Comparison of ENCODE assay signal across 8 mouse cellular contexts in the genomic region with DNA sequence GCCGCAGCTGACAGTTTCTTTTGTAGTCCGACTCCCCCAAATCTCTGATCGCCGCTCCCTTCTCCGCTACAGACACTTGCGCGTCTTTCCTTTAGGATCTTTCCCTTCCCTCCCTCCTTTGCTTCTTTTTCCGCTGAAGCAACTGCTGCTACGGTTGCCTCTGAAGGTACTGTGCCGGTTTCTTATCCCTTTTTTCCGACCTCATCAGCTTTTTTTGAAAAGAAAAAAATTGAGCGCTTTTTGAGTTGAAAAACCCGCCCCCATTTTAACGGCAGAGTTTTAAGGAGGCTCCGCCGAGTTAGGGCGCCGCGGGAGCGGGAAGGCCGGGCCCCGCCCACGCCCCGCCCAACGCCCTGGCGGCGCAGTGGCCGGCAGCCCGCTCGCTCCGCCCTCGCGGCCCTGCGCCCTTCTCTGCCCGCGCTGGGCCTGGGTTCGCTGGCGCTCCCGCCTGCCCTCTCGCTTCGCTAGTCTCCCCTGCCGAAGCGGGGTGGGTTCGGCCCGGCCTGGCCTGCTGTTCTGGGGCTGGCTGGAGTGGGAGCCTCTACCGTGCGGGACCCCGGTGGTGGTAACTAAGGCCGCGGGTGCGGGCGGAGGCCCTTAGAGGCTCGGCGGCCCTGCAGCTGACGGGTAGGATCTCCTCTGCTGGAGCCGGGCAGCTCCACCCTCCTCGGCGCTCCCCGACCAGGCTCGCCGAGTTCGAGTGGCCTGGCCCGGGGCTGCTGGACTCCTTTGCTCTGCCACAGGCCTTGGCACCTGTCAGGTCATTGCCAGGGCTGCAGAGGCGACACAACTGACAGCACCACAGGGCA. TPM values are rescaled to one million over a fixed set of nuclear protein-coding genes. Genes with fewer than 3 reads are reported as not detected.
DNase-seq lines count a peak whose midpoint lies in the region; ATAC-seq and TF ChIP-seq lines count a peak whose summit lies in the region.

Gene Cdkn2c, minus strand, starts transcription at position 729 of the 809 bp plus-strand sequence.

- peak within 1 kb of the TSS; percentile 91 for H3K4me2 ChIP-seq in forebrain, embryonic 13.5 days
- peak within 1 kb of the TSS; percentile 91 for H3K4me2 ChIP-seq in neural tube, embryonic 15.5 days

- H3K9ac ChIP-seq in forebrain, embryonic 13.5 days, result peak within 1 kb of the TSS; percentile 87
- peak within 1 kb of the TSS; percentile 61 for H3K9ac ChIP-seq in neural tube, embryonic 15.5 days (replicated peaks)

- H3K9me3 ChIP-seq in E14TG2a.4 (ENCODE audit: low read length), result peaks cover 17% of the 10 kb centered on the region
- no peaks in the 10 kb centered on the region for H3K9me3 ChIP-seq in forebrain, embryonic 13.5 days (replicated peaks)
- H3K9me3 ChIP-seq in neural tube, embryonic 15.5 days (replicated peaks), result no peaks in the 10 kb centered on the region

- ATAC-seq in forebrain, embryonic 13.5 days, result peak; percentile 94
- peak; percentile 90 for ATAC-seq in neural tube, embryonic 15.5 days (ENCODE audit: low FRiP score)

- no peak for TF ChIP-seq CTCF in E14TG2a.4 (conservative IDR thresholded peaks at IDR 0.05; ENCODE audit: low read length)
- TF ChIP-seq CTCF in lung, adult 2 months (IDR thresholded peaks at IDR 0.05; ENCODE audit: insufficient read depth, low read length), result no peak

- intact Hi-C loops in heart, postnatal 10 days (cut with DNase I), result loop anchor here (1.0 to 5.0 kb wide), 2 partner anchors 10 to 189 kb away; partner anchors contain the start of gene Faf1

- peaks cover 4% of the 10 kb centered on the region; the same call in 1 of the 2 replicates for H3K4me1 ChIP-seq in E14TG2a.4 (replicated peaks; ENCODE audit: low read depth, low read length)
- peaks cover 31% of the 10 kb centered on the region for H3K4me1 ChIP-seq in forebrain, embryonic 13.5 days
- H3K4me1 ChIP-seq in lung, adult 2 months (ENCODE audit: control insufficient read depth, insufficient read depth, low read length), result peaks cover 3% of the 10 kb centered on the region
- peaks cover 23% of the 10 kb centered on the region for H3K4me1 ChIP-seq in neural tube, embryonic 15.5 days

- H3K4me3 ChIP-seq in E14TG2a.4 (replicated peaks; ENCODE audit: low read length), result peak within 1 kb of the TSS; percentile 87
- H3K4me3 ChIP-seq in forebrain, embryonic 13.5 days, result peak within 1 kb of the TSS; percentile 77
- peak within 1 kb of the TSS; percentile 89 for H3K4me3 ChIP-seq in lung, adult 2 months (replicated peaks; ENCODE audit: extremely low read depth, low read depth, low read length)
- H3K4me3 ChIP-seq in neural tube, embryonic 15.5 days (replicated peaks), result peak within 1 kb of the TSS; percentile 55

- under 1% methylated on average over 64 of the region's 64 CpGs for WGBS in forebrain, embryonic 13.5 days
- under 1% methylated on average over 64 of the region's 64 CpGs for WGBS in large intestine, adult 2 months
- under 1% methylated on average over 64 of the region's 64 CpGs for WGBS in lung, adult 2 months
- WGBS in neural tube, embryonic 15.5 days, result 4% methylated on average over 61 of the region's 64 CpGs

- TF ChIP-seq POLR2A in lung, adult 2 months (IDR thresholded peaks at IDR 0.05; ENCODE audit: borderline replicate concordance, extremely low read depth, low read depth, low read length), result peak; percentile 91

- peak within 1 kb of the TSS; percentile 74 for H3K27ac ChIP-seq in forebrain, embryonic 13.5 days
- peak within 1 kb of the TSS; percentile 81 for H3K27ac ChIP-seq in neural tube, embryonic 15.5 days (replicated peaks)

- peaks cover 40% of the 10 kb centered on the region for H3K27me3 ChIP-seq in E14TG2a.4 (ENCODE audit: insufficient read depth, low read length)
- peaks cover 15% of the 10 kb centered on the region for H3K27me3 ChIP-seq in forebrain, embryonic 13.5 days
- peaks cover 41% of the 10 kb centered on the region for H3K27me3 ChIP-seq in neural tube, embryonic 15.5 days (replicated peaks)

- no peaks in the 10 kb centered on the region for H3K36me3 ChIP-seq in E14TG2a.4 (ENCODE audit: insufficient read depth, low read length)
- H3K36me3 ChIP-seq in forebrain, embryonic 13.5 days (ENCODE audit: poor library complexity, severe bottlenecking), result no peaks in the 10 kb centered on the region
- no peaks in the 10 kb centered on the region for H3K36me3 ChIP-seq in neural tube, embryonic 15.5 days

- DNase-seq in c-Kit-positive CD71-positive TER-119-positive erythroid progenitor cells, embryonic 14.5 days (ENCODE audit: low spot score), result peak; percentile 87
- DNase-seq in heart, postnatal 10 days, result peak; percentile 92 to 95
- peak; percentile 52 for DNase-seq in large intestine, adult 2 months (ENCODE audit: low read depth, low spot score)
- peak; percentile 94 for DNase-seq in lung, adult 2 months
- peak; percentile 89 for DNase-seq in testis, postnatal 14 days (ENCODE audit: low spot score)

RNA-seq across cellular contexts. Expression of gene Cdkn2c, which starts in this region (rescaled TPM):
- polyA plus RNA-seq in forebrain, embryonic 13.5 days (2015; fragmentation: Nextera tagmentation; extraction: Ambion mirVana), result 9.9 and 13.5 TPM in 2 replicates
- 10 to 100 TPM; 34.0 to 35.0 TPM for total RNA-seq in heart, postnatal 10 days (2021)
- 7.0 and 7.3 TPM in 2 replicates for polyA plus RNA-seq in large intestine, adult 2 months (2012; rRNA removed)
- polyA plus RNA-seq in lung, adult 2 months (2012; rRNA removed), result 8.7 and 13.1 TPM in 2 replicates
- 3.3 and 4.9 TPM in 2 replicates for polyA plus RNA-seq in neural tube, embryonic 15.5 days (2015; fragmentation: Nextera tagmentation; extraction: Ambion mirVana)

Comparison
In these comparisons a context has a peak if more than half of its experiments do, and no peak if none do; other contexts are left out.
1. Peak in every context shown above with its lines: DNase-seq, ATAC-seq, H3K4me3 ChIP-seq and H3K27ac ChIP-seq.